Mouse (Mus musculus): ENCODE results near the gene Pla1a. TPM values are rescaled to one million over a fixed set of nuclear protein-coding genes. Genes with fewer than 3 reads are reported as not detected.

The Pla1a gene
- total and polyA plus RNA-seq, 2 experiments from 2014 or later = 1.0 to 1.7 TPM

DNA sequence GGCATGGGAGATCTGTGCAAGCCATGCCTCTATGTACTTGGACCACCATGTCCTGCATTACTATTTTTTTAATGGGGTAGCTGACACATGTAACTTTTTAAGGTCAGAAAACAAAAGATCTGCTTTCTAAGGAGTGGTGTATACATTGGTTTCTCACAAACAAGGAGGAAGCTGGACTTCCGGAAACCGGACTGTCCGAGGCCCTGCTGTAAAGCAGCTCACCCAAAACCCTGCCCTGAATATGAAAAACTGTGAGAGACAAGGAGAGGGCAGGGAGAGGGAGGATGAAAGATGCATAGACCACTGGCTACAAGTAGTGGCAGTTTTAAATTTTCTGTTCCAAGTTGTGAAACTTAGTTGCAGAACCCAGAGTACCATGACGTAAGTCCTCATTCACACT, 27.0 kb upstream of the Pla1a start:
- 87% methylated on average over 4 of the region's 4 CpGs for WGBS

DNA sequence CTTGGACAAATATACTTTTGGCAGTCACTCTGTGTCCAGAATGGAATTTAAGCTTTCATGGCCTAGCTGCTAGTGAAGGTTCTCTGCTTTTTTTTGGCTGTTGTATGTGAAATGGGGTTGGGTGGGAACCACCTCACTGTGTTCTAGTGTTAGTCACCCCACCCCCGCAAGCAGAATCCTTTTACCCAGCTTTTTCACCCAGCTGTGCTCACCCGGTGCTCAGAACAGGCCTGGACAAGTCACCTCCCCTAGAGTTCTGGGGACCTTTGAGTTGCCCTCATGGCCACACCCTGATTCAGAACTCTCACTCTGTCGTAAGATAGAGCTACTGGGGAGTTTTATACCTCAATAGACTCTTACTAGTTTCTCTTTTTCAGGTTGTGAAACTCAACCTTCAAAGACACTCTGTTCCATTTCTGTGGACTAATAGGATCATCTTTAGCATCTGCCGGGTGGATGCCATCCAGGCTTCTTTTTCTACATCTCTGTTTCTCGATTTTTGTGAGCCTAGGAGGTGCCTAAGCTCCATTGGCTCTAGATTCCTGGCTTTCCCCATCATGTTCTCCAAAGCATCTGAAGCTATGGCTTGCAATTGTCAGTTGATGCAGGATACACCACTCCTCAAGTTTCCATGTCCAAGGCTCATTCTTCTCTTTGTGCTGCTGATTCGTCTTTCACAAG, 25.8 kb upstream of the Pla1a start:
- no peak overlapping the region for H3K9ac ChIP-seq (replicated peaks; ENCODE audit: low read length)
- 69% methylated on average over 6 of the region's 6 CpGs for WGBS
- no peaks in the 10 kb centered on the region for H3K36me3 ChIP-seq (ENCODE audit: insufficient read depth, low read length)
- TF ChIP-seq CTCF (IDR thresholded peaks at IDR 0.05; ENCODE audit: low read depth) = no peak
- ATAC-seq (no peak), DNase-seq (ENCODE audit: low spot score) (no peak)
- no peaks in the 10 kb centered on the region for H3K9me3 ChIP-seq (ENCODE audit: low read length)
- no peaks in the 10 kb centered on the region for H3K4me1 ChIP-seq (ENCODE audit: insufficient read depth, low read length)
- H3K27me3 ChIP-seq (ENCODE audit: insufficient read depth, low read length) = no peaks in the 10 kb centered on the region
- no peak overlapping the region for H3K4me3 ChIP-seq (ENCODE audit: low read length)
- no peak overlapping the region for H3K4me2 ChIP-seq (ENCODE audit: low read depth, low read length)
- no peak overlapping the region for H3K27ac ChIP-seq

More for the DNA sequence above, 27.0 kb upstream of the Pla1a start:
- Histone ChIP-seq H3K4me1 (ENCODE audit: insufficient read depth, low read length) (no peaks in the 10 kb centered on the region), H3K9me3 (ENCODE audit: low read length) (no peaks in the 10 kb centered on the region), H3K4me3 (ENCODE audit: low read length) (no peak overlapping the region), H3K27ac (no peak overlapping the region), H3K4me2 (ENCODE audit: low read depth, low read length) (no peak overlapping the region), H3K36me3 (ENCODE audit: insufficient read depth, low read length) (no peaks in the 10 kb centered on the region), H3K27me3 (ENCODE audit: insufficient read depth, low read length) (no peaks in the 10 kb centered on the region), H3K9ac (replicated peaks; ENCODE audit: low read length) (no peak overlapping the region)
- ATAC-seq (no peak), DNase-seq (ENCODE audit: low spot score) (no peak)
- TF ChIP-seq CTCF (IDR thresholded peaks at IDR 0.05; ENCODE audit: low read depth) = no peak

DNA sequence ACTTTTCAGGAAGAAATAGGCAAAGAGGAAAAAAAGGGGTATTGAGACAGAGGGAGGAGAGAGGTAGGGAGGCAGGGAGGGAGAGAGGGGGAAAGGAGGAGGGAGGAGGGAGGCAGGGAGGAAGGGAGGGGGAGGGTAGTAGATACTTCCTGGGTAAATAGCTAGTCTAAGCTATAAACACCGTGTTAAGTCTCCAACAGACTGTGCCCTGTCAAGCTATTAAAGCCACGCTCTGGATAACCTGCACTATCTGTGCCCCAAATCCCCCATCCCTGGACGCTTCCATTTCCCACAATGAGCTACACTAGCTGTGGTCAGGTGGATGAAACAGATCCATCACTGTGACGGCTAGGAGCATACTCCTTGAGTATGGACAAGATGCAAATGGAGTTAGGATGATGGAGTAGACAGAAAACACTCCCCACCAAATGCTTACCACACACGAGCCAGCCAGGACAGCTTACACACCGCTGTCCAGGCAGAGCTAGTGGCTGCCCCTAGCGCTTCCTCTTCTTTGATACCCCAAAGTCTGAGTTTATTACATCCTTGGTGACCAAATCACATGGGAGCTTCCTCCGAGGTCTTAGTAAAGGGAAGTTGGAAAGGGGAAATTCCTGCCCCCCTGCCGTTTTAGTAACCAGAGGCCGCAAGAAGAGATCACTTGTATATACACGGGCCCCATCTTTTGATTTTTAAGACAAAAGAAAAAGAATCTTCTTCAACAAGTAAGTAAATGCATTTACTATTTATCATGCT, 24.0 kb upstream of the Pla1a start:
- TF ChIP-seq CTCF (IDR thresholded peaks at IDR 0.05; ENCODE audit: low read depth) = no peak
- no peak overlapping the region for H3K27ac ChIP-seq
- no peak for ATAC-seq
- H3K4me3 ChIP-seq (ENCODE audit: low read length) = no peak overlapping the region
- WGBS = 64% methylated on average over 11 of the region's 11 CpGs
- H3K36me3 ChIP-seq (ENCODE audit: insufficient read depth, low read length) = no peaks in the 10 kb centered on the region
- no peak for DNase-seq (ENCODE audit: low spot score)
- H3K27me3 ChIP-seq (ENCODE audit: insufficient read depth, low read length) = no peaks in the 10 kb centered on the region
- H3K9ac ChIP-seq (replicated peaks; ENCODE audit: low read length) = no peak overlapping the region
- no peaks in the 10 kb centered on the region for H3K4me1 ChIP-seq (ENCODE audit: insufficient read depth, low read length)
- H3K9me3 ChIP-seq (ENCODE audit: low read length) = no peaks in the 10 kb centered on the region
- no peak overlapping the region for H3K4me2 ChIP-seq (ENCODE audit: low read depth, low read length)

DNA sequence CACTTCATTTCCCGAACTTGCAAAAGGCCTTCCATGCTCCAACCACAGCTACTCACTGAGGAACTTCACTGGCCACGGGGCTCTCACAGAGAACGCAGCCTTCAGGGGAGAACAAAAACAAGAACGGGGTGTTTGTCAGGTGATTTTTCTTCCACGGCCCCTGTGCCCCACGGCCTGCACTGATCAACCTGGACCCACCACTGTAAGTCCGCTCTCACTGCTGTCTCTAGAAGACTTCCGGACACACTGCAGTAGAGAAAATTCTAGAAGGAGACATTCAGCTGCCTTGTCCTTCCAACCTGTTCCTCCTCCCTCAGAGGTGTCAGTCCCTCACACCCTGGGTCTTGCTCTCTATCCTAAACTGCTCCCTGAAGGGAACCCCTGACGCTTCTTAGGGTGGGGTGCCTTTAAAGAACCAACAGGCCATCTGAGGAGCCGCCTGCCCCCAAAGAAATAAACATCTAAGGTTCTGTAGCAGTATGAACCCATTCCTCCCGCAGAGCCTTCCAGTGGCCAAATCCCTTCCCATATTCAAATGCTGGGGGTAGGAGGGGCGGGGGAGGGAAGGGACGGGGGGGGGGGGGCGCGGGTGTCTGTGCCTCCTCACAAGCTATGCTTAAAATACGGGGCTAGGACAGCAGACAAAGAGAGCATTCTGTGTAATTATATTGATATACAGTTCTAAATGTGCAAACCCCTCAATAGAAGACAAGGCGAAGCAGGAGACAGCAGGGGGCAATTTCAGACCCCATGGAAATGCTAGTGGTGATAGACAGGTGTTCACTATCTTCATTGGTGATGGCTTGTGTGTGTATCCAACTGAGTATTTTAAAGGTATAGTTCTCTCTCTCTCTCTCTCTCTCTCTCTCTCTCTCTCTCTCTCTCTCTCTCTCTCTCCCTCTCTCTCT, 22.8 kb upstream of the Pla1a start, which contains the start of gene Cd80:
TSS of gene Cd80 (plus strand) at position 51 of the 908 bp plus-strand sequence.
- no peak within 1 kb of the TSS for H3K4me3 ChIP-seq (ENCODE audit: low read length)
- no peak for ATAC-seq
- peaks cover 8% of the 10 kb centered on the region for H3K4me1 ChIP-seq (ENCODE audit: insufficient read depth, low read length)
- no peaks in the 10 kb centered on the region for H3K36me3 ChIP-seq (ENCODE audit: insufficient read depth, low read length)
- TF ChIP-seq CTCF (IDR thresholded peaks at IDR 0.05; ENCODE audit: low read depth) = no peak
- no peak within 1 kb of the TSS for H3K9ac ChIP-seq (replicated peaks; ENCODE audit: low read length)
- WGBS = 66% methylated on average over 17 of the region's 17 CpGs
- H3K9me3 ChIP-seq (ENCODE audit: low read length) = no peaks in the 10 kb centered on the region
- no peaks in the 10 kb centered on the region for H3K27me3 ChIP-seq (ENCODE audit: insufficient read depth, low read length)
- DNase-seq (ENCODE audit: low spot score) = no peak
- no peak within 1 kb of the TSS for H3K27ac ChIP-seq
- no peak within 1 kb of the TSS for H3K4me2 ChIP-seq (ENCODE audit: low read depth, low read length)

- TF ChIP-seq CTCF (IDR thresholded peaks at IDR 0.05; ENCODE audit: low read depth) = no peak
- no peaks in the 10 kb centered on the region for H3K27me3 ChIP-seq (ENCODE audit: insufficient read depth, low read length)
- WGBS = 82% methylated on average over 11 of the region's 11 CpGs
- no peaks in the 10 kb centered on the region for H3K36me3 ChIP-seq (ENCODE audit: insufficient read depth, low read length)
- H3K27ac ChIP-seq = no peak overlapping the region
- H3K9ac ChIP-seq (replicated peaks; ENCODE audit: low read length) = no peak overlapping the region
- no peak overlapping the region for H3K4me2 ChIP-seq (ENCODE audit: low read depth, low read length)
- ATAC-seq (no peak), DNase-seq (ENCODE audit: low spot score) (no peak)
- H3K9me3 ChIP-seq (ENCODE audit: low read length) = no peaks in the 10 kb centered on the region
- no peak overlapping the region for H3K4me3 ChIP-seq (ENCODE audit: low read length)
- peaks cover 8% of the 10 kb centered on the region for H3K4me1 ChIP-seq (ENCODE audit: insufficient read depth, low read length)
Observed at GRCm38 (mm10) chr16:38454533-38455254, 21.7 kb upstream of the Pla1a start.

- TF ChIP-seq CTCF (IDR thresholded peaks at IDR 0.05; ENCODE audit: low read depth) = no peak
- Histone ChIP-seq H3K4me3 (ENCODE audit: low read length) (no peak overlapping the region), H3K27ac (no peak overlapping the region), H3K4me2 (ENCODE audit: low read depth, low read length) (no peak overlapping the region), H3K9ac (replicated peaks; ENCODE audit: low read length) (no peak overlapping the region), H3K36me3 (ENCODE audit: insufficient read depth, low read length) (no peaks in the 10 kb centered on the region), H3K9me3 (ENCODE audit: low read length) (no peaks in the 10 kb centered on the region), H3K27me3 (ENCODE audit: insufficient read depth, low read length) (no peaks in the 10 kb centered on the region), H3K4me1 (ENCODE audit: insufficient read depth, low read length) (peaks cover 8% of the 10 kb centered on the region)
- DNase-seq (ENCODE audit: low spot score) (no peak), ATAC-seq (no peak)
- WGBS = 92% methylated on average over 4 of the region's 4 CpGs
Observed at GRCm38 (mm10) chr16:38453952-38454351, 21.0 kb upstream of the Pla1a start.
